Mouse (Mus musculus): ENCODE results near the gene Ank. TPM values are rescaled to one million over a fixed set of nuclear protein-coding genes. Genes with fewer than 3 reads are reported as not detected.

Ank gene
- polyA plus RNA-seq, 1 experiment from 2014 or later = 16.2 TPM

DNA sequence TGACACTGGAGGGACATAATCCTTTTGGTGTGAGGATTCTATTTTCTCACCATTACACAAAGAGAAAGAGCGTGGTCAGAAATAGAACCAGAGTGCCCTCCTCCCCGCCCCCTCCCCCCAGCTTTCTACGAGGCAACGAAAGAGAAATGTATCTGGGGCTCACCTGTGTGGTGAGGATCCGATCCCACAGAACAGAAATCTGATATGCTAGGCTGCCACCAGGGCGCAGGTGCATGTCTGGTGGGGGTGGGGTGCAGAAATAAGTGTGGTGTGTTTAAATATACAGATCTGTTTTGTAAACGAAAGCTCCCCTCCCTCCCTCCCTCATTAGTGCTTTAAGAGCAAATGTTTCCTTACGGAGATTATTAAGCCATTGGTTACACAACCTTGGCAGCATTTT, 20.6 kb downstream of the Ank start:
- H3K4me1 ChIP-seq (replicated peaks; ENCODE audit: control insufficient read depth, insufficient read depth) = peaks cover 12% of the 10 kb centered on the region
- H3K36me3 ChIP-seq (ENCODE audit: control insufficient read depth, insufficient read depth, low read length) = no peaks in the 10 kb centered on the region
- no peak for DNase-seq (ENCODE audit: low spot score)
- ATAC-seq (ENCODE audit: low FRiP score, low TSS enrichment) = no peak
- no peak overlapping the region for H3K9ac ChIP-seq (ENCODE audit: low read length)
- no peak overlapping the region for H3K27ac ChIP-seq (replicated peaks)
- no peak overlapping the region; the same call in 1 of the 2 replicates for H3K4me2 ChIP-seq (replicated peaks; ENCODE audit: low read depth)
- no peak for TF ChIP-seq CTCF (IDR thresholded peaks at IDR 0.05; ENCODE audit: low read depth)
- no peak overlapping the region for H3K4me3 ChIP-seq (ENCODE audit: low read depth, low read length)
- WGBS = 31% methylated on average over 8 of the region's 8 CpGs
- no peaks in the 10 kb centered on the region for H3K9me3 ChIP-seq (ENCODE audit: control insufficient read depth, low read length)
- H3K27me3 ChIP-seq (ENCODE audit: control insufficient read depth, insufficient read depth, low read length) = no peaks in the 10 kb centered on the region

DNA sequence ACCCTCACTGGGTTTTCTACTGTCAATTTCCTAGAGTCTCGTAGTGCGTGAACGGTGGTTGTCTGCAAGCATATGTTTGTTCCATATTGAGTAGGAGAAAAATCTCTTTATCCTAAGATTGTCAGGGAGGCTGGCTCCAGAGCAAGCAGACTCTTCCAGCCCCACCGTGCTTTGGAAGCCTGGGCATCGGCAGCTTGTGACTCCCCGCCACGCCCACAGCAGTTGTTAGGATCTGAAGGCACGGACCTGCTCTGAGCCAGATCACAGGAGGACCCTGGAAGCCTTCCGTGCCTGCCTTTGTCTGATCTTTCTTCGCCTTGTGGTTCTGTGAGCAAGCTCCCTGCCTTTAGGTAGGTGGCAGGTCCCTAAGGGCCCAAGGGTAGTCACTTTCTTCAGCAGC, 21.6 kb downstream of the Ank start:
- ATAC-seq (ENCODE audit: low FRiP score, low TSS enrichment) (no peak), DNase-seq (ENCODE audit: low spot score) (no peak)
- Histone ChIP-seq H3K27me3 (ENCODE audit: control insufficient read depth, insufficient read depth, low read length) (no peaks in the 10 kb centered on the region), H3K4me2 (replicated peaks; ENCODE audit: low read depth) (no peak overlapping the region), H3K9me3 (ENCODE audit: control insufficient read depth, low read length) (no peaks in the 10 kb centered on the region), H3K27ac (replicated peaks) (no peak overlapping the region), H3K4me1 (replicated peaks; ENCODE audit: control insufficient read depth, insufficient read depth) (peaks cover 12% of the 10 kb centered on the region), H3K36me3 (ENCODE audit: control insufficient read depth, insufficient read depth, low read length) (no peaks in the 10 kb centered on the region), H3K4me3 (ENCODE audit: low read depth, low read length) (no peak overlapping the region), H3K9ac (ENCODE audit: low read length) (no peak overlapping the region)
- WGBS = 57% methylated on average over 10 of the region's 10 CpGs
- TF ChIP-seq EP300 (optimal IDR thresholded peaks at IDR 0.05) (no peak), CTCF (IDR thresholded peaks at IDR 0.05; ENCODE audit: low read depth) (no peak)

DNA sequence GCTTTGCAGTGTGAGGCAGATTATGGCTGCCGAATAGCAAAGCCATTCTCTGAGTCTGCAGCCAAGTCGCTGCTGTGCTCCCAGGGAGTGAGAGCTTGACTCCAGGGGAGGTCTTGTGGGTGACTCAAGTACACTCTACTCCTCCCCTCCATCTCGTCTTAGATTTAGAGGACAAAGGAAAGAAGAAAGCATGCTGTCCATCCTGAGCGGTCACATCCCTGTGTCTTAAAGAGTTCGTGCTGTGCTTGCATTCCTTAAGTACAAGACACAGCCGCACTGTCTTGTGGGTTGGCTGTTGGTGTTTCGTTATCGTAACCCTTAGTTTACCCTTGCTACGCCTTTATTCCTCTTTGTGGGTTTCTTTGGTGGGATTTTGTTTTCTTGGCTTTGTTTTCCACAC, 24.2 kb downstream of the Ank start:
- Histone ChIP-seq H3K9me3 (ENCODE audit: control insufficient read depth, low read length) (no peaks in the 10 kb centered on the region), H3K27ac (replicated peaks) (0 out of 2 replicates have a peak overlapping the region, but pooled peaks have one; percentile 8), H3K4me1 (replicated peaks; ENCODE audit: control insufficient read depth, insufficient read depth) (peaks cover 9% of the 10 kb centered on the region), H3K27me3 (ENCODE audit: control insufficient read depth, insufficient read depth, low read length) (no peaks in the 10 kb centered on the region), H3K4me3 (ENCODE audit: low read depth, low read length) (no peak overlapping the region), H3K4me2 (replicated peaks; ENCODE audit: low read depth) (no peak overlapping the region), H3K36me3 (ENCODE audit: control insufficient read depth, insufficient read depth, low read length) (no peaks in the 10 kb centered on the region), H3K9ac (ENCODE audit: low read length) (no peak overlapping the region)
- no peak for ATAC-seq (ENCODE audit: low FRiP score, low TSS enrichment)
- TF ChIP-seq CTCF (IDR thresholded peaks at IDR 0.05; ENCODE audit: low read depth) = no peak
- no peak for TF ChIP-seq EP300 (optimal IDR thresholded peaks at IDR 0.05)
- WGBS = 62% methylated on average over 9 of the region's 9 CpGs
- DNase-seq (ENCODE audit: low spot score) = no peak

DNA sequence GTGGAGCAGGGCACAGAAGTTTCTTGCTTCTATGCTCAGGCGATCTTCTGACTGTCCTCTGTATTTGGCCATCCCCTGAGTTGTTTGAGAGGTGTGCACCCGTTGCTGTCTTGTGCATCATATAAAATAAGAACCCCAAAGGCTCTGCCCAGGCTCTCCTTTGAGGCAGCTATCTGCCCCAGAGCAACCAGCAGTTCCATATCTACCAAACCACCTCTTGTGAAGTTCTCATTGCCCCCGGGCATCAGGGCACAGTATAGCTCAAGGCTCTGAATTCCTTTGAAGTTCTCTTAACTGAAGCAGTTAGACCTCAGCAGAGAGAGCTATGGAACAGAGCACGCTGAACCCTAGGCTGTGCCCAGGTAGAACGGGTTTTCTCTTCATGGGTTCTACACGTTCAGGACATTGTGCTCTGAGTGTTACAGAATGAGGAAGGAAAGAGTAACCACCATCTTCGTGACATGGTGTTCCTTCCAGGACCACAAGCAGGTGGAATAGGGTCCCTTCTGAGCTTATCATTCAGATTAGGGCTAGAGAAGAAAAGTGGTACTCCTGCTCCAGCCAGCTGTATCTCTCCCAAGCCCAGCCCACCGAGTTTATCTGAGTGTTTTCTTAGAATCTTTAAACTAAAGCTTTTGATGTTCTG, 25.1 kb downstream of the Ank start:
- no peak for TF ChIP-seq CTCF (IDR thresholded peaks at IDR 0.05; ENCODE audit: low read depth)
- no peak for TF ChIP-seq EP300 (optimal IDR thresholded peaks at IDR 0.05)
- Histone ChIP-seq H3K4me1 (replicated peaks; ENCODE audit: control insufficient read depth, insufficient read depth) (peaks cover 9% of the 10 kb centered on the region; the same call in 1 of the 2 replicates), H3K4me3 (ENCODE audit: low read depth, low read length) (no peak overlapping the region), H3K27ac (replicated peaks) (no peak overlapping the region), H3K9ac (ENCODE audit: low read length) (no peak overlapping the region), H3K27me3 (ENCODE audit: control insufficient read depth, insufficient read depth, low read length) (no peaks in the 10 kb centered on the region), H3K36me3 (ENCODE audit: control insufficient read depth, insufficient read depth, low read length) (no peaks in the 10 kb centered on the region), H3K9me3 (ENCODE audit: control insufficient read depth, low read length) (no peaks in the 10 kb centered on the region), H3K4me2 (replicated peaks; ENCODE audit: low read depth) (no peak overlapping the region)
- ATAC-seq (ENCODE audit: low FRiP score, low TSS enrichment) (no peak), DNase-seq (ENCODE audit: low spot score) (no peak)
- 79% methylated on average over 8 of the region's 8 CpGs for WGBS

DNA sequence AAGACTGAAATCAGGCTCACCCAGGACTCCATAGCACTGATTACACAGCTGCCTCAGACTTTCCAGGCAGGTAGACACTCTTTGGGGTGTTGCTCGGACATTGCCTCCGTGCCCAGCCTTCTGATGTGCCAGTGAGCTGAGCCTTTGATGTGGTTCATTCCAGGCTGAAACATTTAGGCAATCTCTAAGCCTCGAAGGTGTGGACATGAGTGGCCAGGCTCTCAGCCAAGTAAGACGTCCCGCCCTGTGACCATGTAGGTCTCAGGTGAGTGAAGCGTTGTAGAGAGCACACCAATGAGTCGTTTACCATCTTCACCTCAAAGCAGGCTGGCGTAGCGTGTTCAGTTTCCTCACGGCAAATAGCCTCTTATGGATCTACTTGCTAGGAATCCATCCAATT, 25.7 kb downstream of the Ank start:
- Histone ChIP-seq H3K4me1 (replicated peaks; ENCODE audit: control insufficient read depth, insufficient read depth) (peaks cover 7% of the 10 kb centered on the region; the same call in 1 of the 2 replicates), H3K4me3 (ENCODE audit: low read depth, low read length) (no peak overlapping the region), H3K27me3 (ENCODE audit: control insufficient read depth, insufficient read depth, low read length) (no peaks in the 10 kb centered on the region), H3K36me3 (ENCODE audit: control insufficient read depth, insufficient read depth, low read length) (no peaks in the 10 kb centered on the region), H3K4me2 (replicated peaks; ENCODE audit: low read depth) (no peak overlapping the region), H3K9ac (ENCODE audit: low read length) (no peak overlapping the region), H3K9me3 (ENCODE audit: control insufficient read depth, low read length) (no peaks in the 10 kb centered on the region), H3K27ac (replicated peaks) (no peak overlapping the region)
- TF ChIP-seq EP300 (optimal IDR thresholded peaks at IDR 0.05) = no peak
- no peak for TF ChIP-seq CTCF (IDR thresholded peaks at IDR 0.05; ENCODE audit: low read depth)
- ATAC-seq (ENCODE audit: low FRiP score, low TSS enrichment) = no peak
- DNase-seq (ENCODE audit: low spot score) = peak; percentile 49
- WGBS = 63% methylated on average over 10 of the region's 10 CpGs

DNA sequence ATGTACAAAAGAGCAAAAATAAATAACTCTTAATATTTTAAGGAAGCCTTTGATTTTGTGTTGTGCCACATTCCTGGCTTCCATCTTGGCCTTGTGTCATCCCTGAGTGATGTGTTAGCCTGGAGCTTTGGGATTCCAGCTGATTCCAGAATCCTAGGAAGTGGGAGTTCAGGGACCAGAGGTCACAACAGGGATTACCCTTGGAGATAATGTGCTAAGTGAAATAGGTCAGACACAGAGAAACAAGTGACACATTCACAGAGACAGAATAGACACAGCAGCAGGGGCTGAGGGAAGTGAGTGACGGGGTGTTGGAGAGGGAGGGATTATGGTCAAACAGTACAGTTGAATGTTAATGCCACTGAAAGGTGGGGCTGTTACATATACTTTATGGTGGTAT, 26.3 kb downstream of the Ank start:
- ATAC-seq (ENCODE audit: low FRiP score, low TSS enrichment) (no peak), DNase-seq (ENCODE audit: low spot score) (no peak)
- Histone ChIP-seq H3K27me3 (ENCODE audit: control insufficient read depth, insufficient read depth, low read length) (no peaks in the 10 kb centered on the region), H3K27ac (replicated peaks) (no peak overlapping the region), H3K9ac (ENCODE audit: low read length) (no peak overlapping the region), H3K4me1 (replicated peaks; ENCODE audit: control insufficient read depth, insufficient read depth) (peaks cover 7% of the 10 kb centered on the region; the same call in 1 of the 2 replicates), H3K36me3 (ENCODE audit: control insufficient read depth, insufficient read depth, low read length) (no peaks in the 10 kb centered on the region), H3K4me3 (ENCODE audit: low read depth, low read length) (no peak overlapping the region), H3K4me2 (replicated peaks; ENCODE audit: low read depth) (no peak overlapping the region), H3K9me3 (ENCODE audit: control insufficient read depth, low read length) (no peaks in the 10 kb centered on the region)
- WGBS = 93% methylated on average over 1 of the region's 1 CpGs
- TF ChIP-seq EP300 (optimal IDR thresholded peaks at IDR 0.05) (no peak), CTCF (IDR thresholded peaks at IDR 0.05; ENCODE audit: low read depth) (no peak)
